Mouse (Mus musculus): ENCODE data around the gene Crbn. TPM values are rescaled to one million over a fixed set of nuclear protein-coding genes. Genes with fewer than 3 reads are reported as not detected.

Gene Crbn
- 51.7 and 58.3 TPM in 2 replicates for polyA plus RNA-seq (2016; fragmentation: Nextera tagmentation; extraction: Ambion mirVana)

GRCm38 (mm10) chr6:106799333-106800226, at the start of gene Crbn:
TSS of gene Crbn (minus strand) at chr6:106800077.
- WGBS = 2% methylated on average over 56 of the region's 57 CpGs
- H3K27ac ChIP-seq = no peak within 1 kb of the TSS

DNA sequence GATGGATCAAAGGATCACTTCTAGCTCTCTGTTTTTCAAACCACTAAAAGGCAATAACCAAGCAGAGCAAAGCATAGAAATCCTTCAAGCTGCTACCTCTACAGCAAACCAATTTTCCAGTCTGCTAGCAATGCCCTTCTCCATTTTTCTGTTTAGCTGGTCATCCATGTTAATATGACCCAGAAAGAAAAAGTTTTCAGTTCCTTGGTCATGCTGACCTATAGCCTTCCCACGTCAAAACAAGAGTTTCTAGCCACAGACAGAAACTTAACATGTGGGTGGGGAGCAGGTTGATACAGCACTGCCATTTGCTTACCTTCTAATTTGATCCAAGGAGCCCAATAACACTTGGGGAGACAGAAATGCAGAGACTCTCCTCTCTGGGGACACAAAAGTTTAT, 40.3 kb upstream of the Crbn start:
- Histone ChIP-seq H3K4me1 (no peaks in the 10 kb centered on the region), H3K9ac (no peak overlapping the region), H3K4me2 (replicated peaks) (no peak overlapping the region), H3K36me3 (no peaks in the 10 kb centered on the region), H3K27ac (no peak overlapping the region), H3K9me3 (replicated peaks) (no peaks in the 10 kb centered on the region), H3K27me3 (no peaks in the 10 kb centered on the region), H3K4me3 (no peak overlapping the region)
- no peak for ATAC-seq (ENCODE audit: low FRiP score)
- 50% methylated on average over 1 of the region's 1 CpGs for WGBS

More at GRCm38 (mm10) chr6:106799333-106800226, at the start of gene Crbn:
- Histone ChIP-seq H3K4me3 (peak within 1 kb of the TSS; percentile 89), H3K4me2 (replicated peaks) (peak within 1 kb of the TSS; percentile 94), H3K4me1 (peaks cover 12% of the 10 kb centered on the region), H3K36me3 (peaks cover 5% of the 10 kb centered on the region), H3K27me3 (no peaks in the 10 kb centered on the region), H3K9ac (peak within 1 kb of the TSS; percentile 82), H3K9me3 (replicated peaks) (no peaks in the 10 kb centered on the region)
- peak; percentile 94 for ATAC-seq (ENCODE audit: low FRiP score)

DNA sequence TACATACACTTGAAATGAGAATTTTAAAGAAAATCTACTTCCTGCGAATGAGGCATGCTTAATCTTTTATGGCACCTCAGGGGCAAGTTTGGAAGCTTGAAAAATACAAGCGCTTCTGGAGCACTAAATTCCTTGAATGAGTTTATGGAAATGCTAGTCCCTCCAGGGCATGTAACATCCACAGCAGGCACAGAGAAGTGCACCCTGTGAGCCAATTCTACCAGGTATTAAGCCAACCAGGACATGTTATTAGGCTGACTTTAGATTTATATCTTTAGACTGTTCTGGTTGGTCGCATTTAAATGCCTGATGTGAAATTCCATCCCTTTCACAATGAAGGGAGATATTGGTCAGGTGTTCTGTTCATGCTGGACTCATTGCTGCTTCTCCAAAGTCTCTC, 38.2 kb upstream of the Crbn start:
- Histone ChIP-seq H3K9ac (no peak overlapping the region), H3K4me1 (no peaks in the 10 kb centered on the region), H3K27ac (no peak overlapping the region), H3K27me3 (no peaks in the 10 kb centered on the region), H3K36me3 (no peaks in the 10 kb centered on the region), H3K4me2 (replicated peaks) (no peak overlapping the region), H3K4me3 (no peak overlapping the region), H3K9me3 (replicated peaks) (no peaks in the 10 kb centered on the region)
- ATAC-seq (ENCODE audit: low FRiP score) = no peak
- 80% methylated on average over 3 of the region's 3 CpGs for WGBS

DNA sequence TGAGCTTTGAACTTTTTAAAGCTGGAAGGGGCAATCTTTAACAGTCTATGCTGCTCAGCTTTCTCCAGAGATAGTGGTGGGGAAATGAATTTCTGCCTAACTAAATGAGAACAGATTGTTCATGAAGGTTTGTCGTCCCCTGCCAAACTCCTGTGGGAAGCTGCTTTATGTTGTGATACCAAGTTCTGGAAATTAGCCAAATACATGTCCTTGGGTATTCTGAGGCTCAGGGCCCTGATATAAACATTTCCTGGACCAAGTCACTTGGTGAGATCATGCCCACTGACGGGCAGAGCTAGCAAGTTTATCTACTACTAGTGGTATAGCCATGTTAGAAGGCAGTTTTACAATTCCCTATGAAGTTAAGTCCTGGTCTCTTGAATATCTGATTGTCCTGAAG, 35.4 kb upstream of the Crbn start:
- no peaks in the 10 kb centered on the region for H3K36me3 ChIP-seq
- WGBS = 85% methylated on average over 2 of the region's 2 CpGs
- H3K27ac ChIP-seq = no peak overlapping the region
- no peak for ATAC-seq (ENCODE audit: low FRiP score)
- H3K9me3 ChIP-seq (replicated peaks) = no peaks in the 10 kb centered on the region
- no peaks in the 10 kb centered on the region for H3K4me1 ChIP-seq
- H3K4me3 ChIP-seq = no peak overlapping the region
- H3K9ac ChIP-seq = no peak overlapping the region
- no peak overlapping the region for H3K4me2 ChIP-seq (replicated peaks)
- no peaks in the 10 kb centered on the region for H3K27me3 ChIP-seq

- H3K4me2 ChIP-seq (replicated peaks) = no peak overlapping the region
- no peak overlapping the region for H3K9ac ChIP-seq
- H3K27ac ChIP-seq = no peak overlapping the region
- H3K4me3 ChIP-seq = no peak overlapping the region
- no peaks in the 10 kb centered on the region for H3K9me3 ChIP-seq (replicated peaks)
- no peaks in the 10 kb centered on the region for H3K36me3 ChIP-seq
- ATAC-seq (ENCODE audit: low FRiP score) = peak; percentile 67; the same call in 1 of the 2 replicates
- 65% methylated on average over 1 of the region's 1 CpGs for WGBS
- H3K4me1 ChIP-seq = no peaks in the 10 kb centered on the region
- no peaks in the 10 kb centered on the region for H3K27me3 ChIP-seq
These were observed 22.5 kb upstream of the Crbn start for GRCm38 (mm10) chr6:106822329-106822728.

GRCm38 (mm10) chr6:106820566-106820965, 20.7 kb upstream of the Crbn start:
- Histone ChIP-seq H3K36me3 (no peaks in the 10 kb centered on the region), H3K27ac (no peak overlapping the region), H3K9ac (no peak overlapping the region), H3K4me2 (replicated peaks) (no peak overlapping the region), H3K4me3 (no peak overlapping the region), H3K27me3 (no peaks in the 10 kb centered on the region), H3K4me1 (no peaks in the 10 kb centered on the region), H3K9me3 (replicated peaks) (no peaks in the 10 kb centered on the region)
- no peak for ATAC-seq (ENCODE audit: low FRiP score)

DNA sequence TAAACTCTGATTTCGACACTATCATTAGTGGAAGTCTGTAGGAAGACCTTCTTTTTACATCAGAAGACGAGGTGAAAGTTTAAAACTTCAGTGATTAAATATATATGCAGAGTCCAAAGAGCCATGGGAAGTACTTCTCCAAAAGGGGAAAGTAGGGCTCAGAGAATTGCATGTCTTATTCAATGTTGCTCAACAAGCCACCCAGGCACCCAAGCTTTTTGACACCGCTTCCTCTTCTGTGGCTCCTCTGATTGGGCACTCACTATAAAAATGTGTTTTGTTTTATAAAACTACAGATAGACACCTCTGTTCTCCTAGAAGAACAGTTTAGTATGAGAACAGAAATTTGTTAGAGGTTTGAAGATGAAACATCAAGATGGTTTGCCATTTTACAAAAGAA, 20.0 kb upstream of the Crbn start:
- Histone ChIP-seq H3K36me3 (no peaks in the 10 kb centered on the region), H3K27me3 (no peaks in the 10 kb centered on the region), H3K9ac (no peak overlapping the region), H3K4me2 (replicated peaks) (no peak overlapping the region), H3K4me1 (no peaks in the 10 kb centered on the region), H3K9me3 (replicated peaks) (no peaks in the 10 kb centered on the region), H3K4me3 (no peak overlapping the region), H3K27ac (no peak overlapping the region)
- WGBS = 78% methylated on average over 3 of the region's 3 CpGs
- ATAC-seq (ENCODE audit: low FRiP score) = no peak

DNA sequence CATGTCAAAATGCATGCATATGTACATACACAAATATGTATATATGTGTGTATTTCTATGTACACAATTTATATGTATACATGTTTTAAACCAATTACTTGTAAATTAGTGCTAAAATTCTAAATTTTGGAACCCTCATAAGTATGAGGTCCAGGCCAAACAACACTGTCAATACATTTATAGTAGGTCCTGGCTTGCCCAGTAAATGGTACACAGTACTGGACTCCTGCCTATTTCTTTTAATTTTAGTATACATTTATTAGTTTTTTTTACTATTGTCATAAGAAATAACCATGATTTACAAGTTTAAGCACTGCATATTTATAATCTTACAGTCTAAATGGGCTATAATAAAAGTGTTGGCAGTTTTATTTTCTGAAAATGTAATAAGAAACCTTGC, 19.4 kb upstream of the Crbn start:
- Histone ChIP-seq H3K36me3 (no peaks in the 10 kb centered on the region), H3K4me3 (no peak overlapping the region), H3K27me3 (no peaks in the 10 kb centered on the region), H3K4me2 (replicated peaks) (no peak overlapping the region), H3K4me1 (no peaks in the 10 kb centered on the region), H3K9me3 (replicated peaks) (no peaks in the 10 kb centered on the region), H3K9ac (no peak overlapping the region), H3K27ac (no peak overlapping the region)
- ATAC-seq (ENCODE audit: low FRiP score) = no peak

DNA sequence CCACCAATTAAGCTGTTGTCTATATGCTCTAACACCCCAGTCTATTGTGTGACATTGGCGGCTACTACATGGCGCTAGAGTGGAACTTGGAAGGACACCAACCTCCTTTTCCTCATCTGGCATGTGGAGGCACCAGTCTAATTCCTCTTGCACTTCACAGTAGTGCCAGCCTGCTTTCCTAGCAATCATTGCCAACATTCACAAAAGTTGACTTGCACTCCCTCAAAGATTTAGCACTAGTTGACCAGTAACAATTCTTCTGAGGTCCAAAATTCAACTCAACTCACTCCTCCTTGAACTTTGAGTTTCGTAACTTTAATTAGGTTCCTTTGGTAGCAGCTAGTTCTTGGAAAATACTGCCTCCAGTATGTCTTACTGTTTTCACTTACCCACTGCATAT, 10.8 kb upstream of the Crbn start:
- 96% methylated on average over 3 of the region's 3 CpGs for WGBS

GRCm38 (mm10) chr6:106809161-106809560, 9.3 kb upstream of the Crbn start:
- 72% methylated on average over 2 of the region's 2 CpGs for WGBS

More for the DNA sequence above, 10.8 kb upstream of the Crbn start:
- no peaks in the 10 kb centered on the region for H3K9me3 ChIP-seq (replicated peaks)
- no peaks in the 10 kb centered on the region for H3K36me3 ChIP-seq
- ATAC-seq (ENCODE audit: low FRiP score) = no peak
- H3K9ac ChIP-seq = no peak overlapping the region
- H3K27ac ChIP-seq = no peak overlapping the region
- no peak overlapping the region for H3K4me2 ChIP-seq (replicated peaks)
- no peaks in the 10 kb centered on the region for H3K4me1 ChIP-seq
- H3K27me3 ChIP-seq = no peaks in the 10 kb centered on the region
- no peak overlapping the region for H3K4me3 ChIP-seq

GRCm38 (mm10) chr6:106804904-106805303, 5.0 kb upstream of the Crbn start:
- no peaks in the 10 kb centered on the region for H3K36me3 ChIP-seq
- H3K27me3 ChIP-seq = no peaks in the 10 kb centered on the region
- no peaks in the 10 kb centered on the region for H3K9me3 ChIP-seq (replicated peaks)
- H3K4me1 ChIP-seq = no peaks in the 10 kb centered on the region
- H3K4me2 ChIP-seq (replicated peaks) = no peak overlapping the region
- peak; percentile 41 for ATAC-seq (ENCODE audit: low FRiP score)
- no peak overlapping the region for H3K4me3 ChIP-seq
- H3K9ac ChIP-seq = no peak overlapping the region
- WGBS = 39% methylated on average over 2 of the region's 2 CpGs
- no peak overlapping the region for H3K27ac ChIP-seq

More at GRCm38 (mm10) chr6:106809161-106809560, 9.3 kb upstream of the Crbn start:
- no peaks in the 10 kb centered on the region for H3K36me3 ChIP-seq
- H3K9me3 ChIP-seq (replicated peaks) = no peaks in the 10 kb centered on the region
- H3K27me3 ChIP-seq = no peaks in the 10 kb centered on the region
- ATAC-seq (ENCODE audit: low FRiP score) = no peak
- no peak overlapping the region for H3K27ac ChIP-seq
- H3K4me3 ChIP-seq = no peak overlapping the region
- no peaks in the 10 kb centered on the region for H3K4me1 ChIP-seq
- H3K4me2 ChIP-seq (replicated peaks) = no peak overlapping the region
- no peak overlapping the region for H3K9ac ChIP-seq

DNA sequence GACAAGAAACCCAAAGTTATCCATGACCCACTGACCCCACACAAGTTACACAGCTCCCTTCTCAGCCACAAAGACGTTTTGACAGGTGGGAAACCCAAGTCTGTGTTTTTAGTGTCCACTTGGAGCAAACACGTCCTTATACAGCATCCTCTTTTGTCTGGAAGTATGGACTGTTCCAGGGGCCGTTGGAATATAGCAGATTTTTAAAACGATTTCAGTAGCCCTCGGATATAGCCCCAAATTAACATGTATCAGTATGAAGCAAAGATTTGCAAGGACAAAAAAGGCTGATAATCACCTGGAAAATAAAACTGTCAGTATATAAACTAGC, 315 bp upstream of the Crbn start:
- Histone ChIP-seq H3K27ac (no peak overlapping the region), H3K36me3 (no peaks in the 10 kb centered on the region), H3K4me3 (peak overlapping the region; percentile 89), H3K9me3 (replicated peaks) (no peaks in the 10 kb centered on the region), H3K9ac (no peak overlapping the region), H3K4me2 (replicated peaks) (peak overlapping the region; percentile 94; the same call in 1 of the 2 replicates), H3K4me1 (peaks cover 12% of the 10 kb centered on the region), H3K27me3 (no peaks in the 10 kb centered on the region)
- 66% methylated on average over 5 of the region's 5 CpGs for WGBS
- ATAC-seq (ENCODE audit: low FRiP score) = no peak
